Mouse (Mus musculus) hindbrain, embryonic 11.5 days (tissue): ENCODE measurements at regions not wholly inside any gene's neighbourhood (a gene's known extent, or its start where the extent isn't known, plus 50 kb on each side); places are given as distances from the start of the nearest gene placed in this dataset.
A peak's percentile ranks its signal among the peaks of the same experiment; 100 is the strongest.

Source experiments
- ATAC-seq: fragments of 200-750 bp; cut with Nextera tagmentation; 2 replicates; pipeline ENCODE4 v1.8.0; 2017; ENCODE audit warnings: mild to moderate bottlenecking, moderate TSS enrichment, moderate library complexity; ENCODE audit not compliant: low FRiP score
- DNase-seq: peaks from one replicate; pipeline ENCODE4 v3.0.0-alpha.2; 2015; ENCODE audit warnings: low spot score
- H3K27ac ChIP-seq: fragments of 300-500 bp; sonication (generic); 2 replicates; pipeline ENCODE4 v1.5.1; 2014; ENCODE audit warnings: mild to moderate bottlenecking, low read depth, low read length
- H3K27me3 ChIP-seq: fragments of 300-500 bp; sonication (generic); 2 replicates; pipeline ENCODE4 v1.6.1; 2014; ENCODE audit warnings: mild to moderate bottlenecking, low read length, moderate library complexity, mixed read lengths; ENCODE audit not compliant: control insufficient read depth, insufficient read depth
- H3K36me3 ChIP-seq: fragments of 300-500 bp; sonication (generic); 2 replicates; pipeline ENCODE4 v1.6.1; 2014; ENCODE audit warnings: mild to moderate bottlenecking, low read length, moderate library complexity, mixed read lengths; ENCODE audit not compliant: control insufficient read depth, insufficient read depth
- H3K4me1 ChIP-seq: fragments of 300-500 bp; sonication (generic); replicated peaks from 2 replicates; pipeline ENCODE4 v1.6.1; 2014; ENCODE audit warnings: low read length, mixed read lengths; ENCODE audit not compliant: control insufficient read depth, insufficient read depth
- H3K4me2 ChIP-seq: fragments of 300-500 bp; sonication (generic); replicated peaks from 2 replicates; pipeline ENCODE4 v1.6.1; 2014; ENCODE audit warnings: mild to moderate bottlenecking, low read depth, low read length
- H3K4me3 ChIP-seq: fragments of 300-500 bp; sonication (generic); 2 replicates; pipeline ENCODE4 v1.5.1; 2014; ENCODE audit warnings: low read depth, low read length
- H3K9ac ChIP-seq: fragments of 300-500 bp; sonication (generic); 2 replicates; pipeline ENCODE4 v1.6.1; 2014; ENCODE audit warnings: low read depth, low read length
- H3K9me3 ChIP-seq: fragments of 300-500 bp; sonication (generic); 2 replicates; pipeline ENCODE4 v1.6.1; 2016; ENCODE audit warnings: low read length; ENCODE audit not compliant: control insufficient read depth
- WGBS: fragments of 180-500 bp; shearing (Covaris S2); extraction: QIAGEN DNeasy Blood & Tissue Kit; methylation state at CpG from one replicate; pipeline ENCODE4 v1.1.7; 2014; 5-methylcytosine and 5-hydroxymethylcytosine counted together

- H3K9me3 ChIP-seq, result no peaks in the 10 kb centered on the region
- 85% methylated on average over 13 of the region's 13 CpGs for WGBS
- no peaks in the 10 kb centered on the region for H3K36me3 ChIP-seq
- DNase-seq (no peak), ATAC-seq (no peak)
- no peak overlapping the region for H3K4me2 ChIP-seq
- no peak overlapping the region for H3K4me3 ChIP-seq
- no peak overlapping the region for H3K27ac ChIP-seq
- H3K4me1 ChIP-seq, result no peaks in the 10 kb centered on the region
- no peak overlapping the region for H3K9ac ChIP-seq
- H3K27me3 ChIP-seq, result no peaks in the 10 kb centered on the region
These were observed 152.0 kb downstream of the Tpra1 start for GRCm38 (mm10) chr6:89054060-89054459.

- Histone ChIP-seq H3K36me3 (no peaks in the 10 kb centered on the region), H3K4me1 (no peaks in the 10 kb centered on the region), H3K27ac (no peak overlapping the region), H3K9me3 (no peaks in the 10 kb centered on the region), H3K9ac (no peak overlapping the region), H3K4me3 (no peak overlapping the region), H3K4me2 (no peak overlapping the region), H3K27me3 (no peaks in the 10 kb centered on the region)
- no peak for DNase-seq
- no peak for ATAC-seq
- WGBS, result 61% methylated on average over 4 of the region's 4 CpGs
These were observed 157.5 kb downstream of the Tpra1 start for GRCm38 (mm10) chr6:89059431-89059975.

- H3K27me3 ChIP-seq, result no peaks in the 10 kb centered on the region
- H3K4me3 ChIP-seq, result no peak overlapping the region
- no peak for ATAC-seq
- no peak overlapping the region for H3K4me2 ChIP-seq
- WGBS, result 88% methylated on average over 7 of the region's 7 CpGs
- H3K27ac ChIP-seq, result no peak overlapping the region
- H3K9me3 ChIP-seq, result no peaks in the 10 kb centered on the region
- no peaks in the 10 kb centered on the region for H3K36me3 ChIP-seq
- no peaks in the 10 kb centered on the region for H3K4me1 ChIP-seq
- H3K9ac ChIP-seq, result no peak overlapping the region
- no peak for DNase-seq
These were observed 163.0 kb downstream of the Tpra1 start for GRCm38 (mm10) chr6:89064977-89065580.

GRCm38 (mm10) chr6:89066588-89066987 lies 164.5 kb downstream of the Tpra1 start:
- H3K27ac ChIP-seq, result no peak overlapping the region; the same call in 1 of the 2 replicates
- no peak overlapping the region for H3K4me2 ChIP-seq
- ATAC-seq (peak; percentile 54; the same call in 1 of the 2 replicates), DNase-seq (peak; percentile 39)
- H3K4me3 ChIP-seq, result no peak overlapping the region
- no peaks in the 10 kb centered on the region for H3K27me3 ChIP-seq
- WGBS, result 31% methylated on average over 5 of the region's 5 CpGs
- no peaks in the 10 kb centered on the region for H3K9me3 ChIP-seq
- H3K36me3 ChIP-seq, result no peaks in the 10 kb centered on the region
- peak overlapping the region; percentile 1; the same call in 1 of the 2 replicates for H3K9ac ChIP-seq
- no peaks in the 10 kb centered on the region for H3K4me1 ChIP-seq

GRCm38 (mm10) chr6:89068286-89068685 lies 166.2 kb downstream of the Tpra1 start:
- H3K4me3 ChIP-seq, result no peak overlapping the region
- no peaks in the 10 kb centered on the region for H3K9me3 ChIP-seq
- H3K36me3 ChIP-seq, result no peaks in the 10 kb centered on the region
- H3K27me3 ChIP-seq, result no peaks in the 10 kb centered on the region
- WGBS, result 96% methylated on average over 5 of the region's 5 CpGs
- no peak for ATAC-seq
- H3K4me2 ChIP-seq, result no peak overlapping the region
- DNase-seq, result no peak
- H3K27ac ChIP-seq, result no peak overlapping the region
- H3K9ac ChIP-seq, result no peak overlapping the region
- no peaks in the 10 kb centered on the region for H3K4me1 ChIP-seq

- Histone ChIP-seq H3K4me2 (no peak overlapping the region), H3K27me3 (no peaks in the 10 kb centered on the region), H3K27ac (no peak overlapping the region), H3K9ac (no peak overlapping the region), H3K9me3 (no peaks in the 10 kb centered on the region), H3K4me1 (no peaks in the 10 kb centered on the region), H3K4me3 (no peak overlapping the region), H3K36me3 (no peaks in the 10 kb centered on the region)
- 76% methylated on average over 5 of the region's 5 CpGs for WGBS
- DNase-seq (no peak), ATAC-seq (no peak)
These were observed 167.1 kb downstream of the Tpra1 start for GRCm38 (mm10) chr6:89069108-89069507.

- no peak overlapping the region for H3K4me3 ChIP-seq
- no peak for ATAC-seq
- H3K4me2 ChIP-seq, result no peak overlapping the region
- no peaks in the 10 kb centered on the region for H3K9me3 ChIP-seq
- no peak overlapping the region for H3K27ac ChIP-seq
- 19% methylated on average over 3 of the region's 3 CpGs for WGBS
- no peaks in the 10 kb centered on the region for H3K36me3 ChIP-seq
- DNase-seq, result peak; percentile 72
- no peak overlapping the region for H3K9ac ChIP-seq
- no peaks in the 10 kb centered on the region for H3K4me1 ChIP-seq
- no peaks in the 10 kb centered on the region for H3K27me3 ChIP-seq
These were observed 168.0 kb downstream of the Tpra1 start for GRCm38 (mm10) chr6:89070011-89070410.

GRCm38 (mm10) chr6:89071766-89072165 lies 169.7 kb downstream of the Tpra1 start:
- Histone ChIP-seq H3K27ac (no peak overlapping the region), H3K4me3 (no peak overlapping the region), H3K9me3 (no peaks in the 10 kb centered on the region), H3K4me2 (no peak overlapping the region), H3K27me3 (no peaks in the 10 kb centered on the region), H3K4me1 (no peaks in the 10 kb centered on the region), H3K9ac (no peak overlapping the region), H3K36me3 (no peaks in the 10 kb centered on the region)
- ATAC-seq, result no peak; the same call in 1 of the 2 replicates
- 13% methylated on average over 2 of the region's 2 CpGs for WGBS
- no peak for DNase-seq

- ATAC-seq, result no peak
- no peaks in the 10 kb centered on the region for H3K4me1 ChIP-seq
These were observed 170.5 kb downstream of the Tpra1 start for GRCm38 (mm10) chr6:89072569-89072968.

More at GRCm38 (mm10) chr6:89072569-89072968, 170.5 kb downstream of the Tpra1 start:
- 71% methylated on average over 2 of the region's 2 CpGs for WGBS
- H3K4me3 ChIP-seq, result no peak overlapping the region
- no peaks in the 10 kb centered on the region for H3K27me3 ChIP-seq
- H3K4me2 ChIP-seq, result no peak overlapping the region
- H3K9me3 ChIP-seq, result no peaks in the 10 kb centered on the region
- no peak overlapping the region for H3K9ac ChIP-seq
- DNase-seq, result no peak
- H3K36me3 ChIP-seq, result no peaks in the 10 kb centered on the region
- H3K27ac ChIP-seq, result no peak overlapping the region
